Mouse (Mus musculus) bone marrow, adult 2 months (tissue): ENCODE data around the gene Nxn. TPM values are rescaled to one million over a fixed set of nuclear protein-coding genes. Genes with fewer than 3 reads are reported as not detected.

Source experiments
- H3K27ac ChIP-seq: fragments of 200-500 bp; 2 replicates; pipeline ENCODE4 v1.5.1; 2012; ENCODE audit warnings: low read depth, mild to moderate bottlenecking, control low read depth, inconsistent platforms, low read length; ENCODE audit not compliant: control insufficient read depth, poor library complexity, insufficient read depth
- H3K4me1 ChIP-seq: fragments of 200-500 bp; 2 replicates; pipeline ENCODE4 v1.6.1; 2011; ENCODE audit warnings: low read length; ENCODE audit not compliant: control insufficient read depth, insufficient read depth
- H3K4me3 ChIP-seq: fragments of 200-500 bp; replicated peaks from 2 replicates; pipeline ENCODE3; 2011; ENCODE audit warnings: mild to moderate bottlenecking, low read depth, low read length, control low read depth; ENCODE audit not compliant: control insufficient read depth
- CTCF ChIP-seq: fragments of 200-500 bp; IDR thresholded peaks from 2 replicates; pipeline ENCODE4 v1.5.1; 2011; ENCODE audit warnings: low read length, control low read depth; ENCODE audit not compliant: control insufficient read depth, insufficient read depth
- POLR2A ChIP-seq: fragments of 200-500 bp; IDR thresholded peaks from 2 replicates; pipeline ENCODE4 v1.6.1; 2011; ENCODE audit warnings: low read depth, mild to moderate bottlenecking, control low read depth, low read length, borderline replicate concordance; ENCODE audit not compliant: control insufficient read depth
- WGBS: fragments of 180-500 bp; shearing (Covaris S2); methylation state at CpG from one replicate; pipeline ENCODE4 v1.1.7; 2018; 5-methylcytosine and 5-hydroxymethylcytosine counted together
- polyA plus RNA-seq: library from polyadenylated mRNA; stranded (reverse); fragments of >200 nt; gene quantifications from 2 replicates; pipeline ENCODE4 v1.2.4, GENCODE M21; 2011; ENCODE audit warnings: low replicate concordance; ENCODE audit not compliant: missing spikeins, insufficient read depth, insufficient read length

Nxn gene
- polyA plus RNA-seq, 1 experiment, result 14.4 TPM

GRCm38 (mm10) chr11:76382711-76383324 is 16.1 kb downstream of the Nxn start:
- whole genome bisulfite sequencing, result 85% methylated on average over 13 of the region's 13 CpGs
- no peak for TF ChIP-seq CTCF
- no peak for TF ChIP-seq POLR2A
- no peak overlapping the region for H3K4me3 ChIP-seq
- H3K4me1 ChIP-seq, result no peaks in the 10 kb centered on the region
- H3K27ac ChIP-seq, result no peak overlapping the region; the same call in 1 of the 2 replicates

GRCm38 (mm10) chr11:76381201-76381885 is 17.6 kb downstream of the Nxn start:
- WGBS, result 84% methylated on average over 15 of the region's 15 CpGs

DNA sequence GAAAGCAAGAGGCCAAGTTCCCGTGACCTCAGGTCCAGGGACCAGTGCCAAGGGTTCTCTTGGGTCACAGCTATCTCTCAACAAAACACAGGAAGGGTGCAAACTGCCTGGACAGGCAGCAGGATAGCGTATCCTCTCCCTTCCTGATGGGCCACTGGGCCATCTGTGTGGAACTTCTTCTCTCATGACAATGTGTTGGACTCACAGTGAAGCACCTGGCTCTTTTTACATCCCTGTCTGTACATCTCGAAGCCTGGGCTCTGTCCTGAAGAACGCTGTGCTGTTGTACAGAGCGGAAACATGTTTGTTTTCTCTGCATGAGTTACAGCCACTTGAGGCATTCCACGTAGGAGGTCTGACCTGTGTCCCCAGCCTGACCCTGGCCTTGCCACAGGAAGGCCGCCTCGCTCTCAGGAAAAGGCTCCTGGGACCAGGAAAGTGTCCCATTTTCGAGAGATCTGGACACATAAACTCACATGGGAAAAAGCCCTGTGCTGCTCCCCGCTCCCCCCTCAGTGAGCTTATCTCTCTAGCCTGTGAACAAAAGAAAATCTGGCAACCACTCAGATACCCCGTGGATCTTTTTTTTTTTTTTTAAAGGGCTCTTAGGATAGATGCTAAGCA is 18.9 kb downstream of the Nxn start:
- WGBS, result 76% methylated on average over 11 of the region's 11 CpGs
- Histone ChIP-seq H3K4me3 (no peak overlapping the region), H3K4me1 (no peaks in the 10 kb centered on the region), H3K27ac (no peak overlapping the region)
- TF ChIP-seq CTCF (no peak), POLR2A (no peak)

More at GRCm38 (mm10) chr11:76381201-76381885, 17.6 kb downstream of the Nxn start:
- no peaks in the 10 kb centered on the region for H3K4me1 ChIP-seq
- TF ChIP-seq CTCF (no peak), POLR2A (no peak)
- no peak overlapping the region for H3K4me3 ChIP-seq
- H3K27ac ChIP-seq, result no peak overlapping the region

DNA sequence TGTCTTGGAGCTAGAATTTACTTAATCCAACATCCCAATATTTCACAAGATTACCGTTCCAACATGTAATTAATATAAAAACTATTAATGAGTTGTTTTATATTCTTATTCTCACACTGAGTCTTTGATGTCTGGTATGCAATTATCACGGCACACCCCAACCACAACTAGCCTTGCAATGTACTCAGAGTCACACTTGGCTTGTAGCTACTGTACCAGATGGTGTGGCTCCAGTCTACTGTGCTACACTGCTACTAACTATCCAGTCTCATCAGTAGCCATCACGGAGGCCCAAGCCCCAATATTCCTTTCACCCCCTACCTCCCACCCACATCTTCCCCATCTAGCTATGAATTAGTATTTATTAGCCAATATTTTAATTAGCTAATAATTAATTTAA is 22.5 kb downstream of the Nxn start:
- TF ChIP-seq CTCF (no peak), POLR2A (no peak)
- no peak overlapping the region for H3K27ac ChIP-seq
- WGBS, result 83% methylated on average over 3 of the region's 3 CpGs
- H3K4me3 ChIP-seq, result no peak overlapping the region
- no peaks in the 10 kb centered on the region; the same call in 1 of the 2 replicates for H3K4me1 ChIP-seq

- H3K4me1 ChIP-seq, result no peaks in the 10 kb centered on the region; the same call in 1 of the 2 replicates
- TF ChIP-seq POLR2A (no peak), CTCF (no peak)
- no peak overlapping the region for H3K4me3 ChIP-seq
- H3K27ac ChIP-seq, result no peak overlapping the region
- WGBS, result 76% methylated on average over 17 of the region's 17 CpGs
These were observed 24.3 kb downstream of the Nxn start for GRCm38 (mm10) chr11:76374491-76375185.

- TF ChIP-seq POLR2A (no peak), CTCF (no peak)
- WGBS, result 58% methylated on average over 6 of the region's 6 CpGs
- no peak overlapping the region for H3K27ac ChIP-seq
- H3K4me3 ChIP-seq, result no peak overlapping the region
- H3K4me1 ChIP-seq, result no peaks in the 10 kb centered on the region; the same call in 1 of the 2 replicates
These were observed 26.4 kb downstream of the Nxn start for GRCm38 (mm10) chr11:76372534-76372933.

GRCm38 (mm10) chr11:76372120-76372519 is 26.8 kb downstream of the Nxn start:
- TF ChIP-seq CTCF (no peak), POLR2A (no peak)
- H3K4me1 ChIP-seq, result no peaks in the 10 kb centered on the region; the same call in 1 of the 2 replicates
- no peak overlapping the region for H3K4me3 ChIP-seq
- no peak overlapping the region for H3K27ac ChIP-seq
- 83% methylated on average over 2 of the region's 2 CpGs for WGBS

DNA sequence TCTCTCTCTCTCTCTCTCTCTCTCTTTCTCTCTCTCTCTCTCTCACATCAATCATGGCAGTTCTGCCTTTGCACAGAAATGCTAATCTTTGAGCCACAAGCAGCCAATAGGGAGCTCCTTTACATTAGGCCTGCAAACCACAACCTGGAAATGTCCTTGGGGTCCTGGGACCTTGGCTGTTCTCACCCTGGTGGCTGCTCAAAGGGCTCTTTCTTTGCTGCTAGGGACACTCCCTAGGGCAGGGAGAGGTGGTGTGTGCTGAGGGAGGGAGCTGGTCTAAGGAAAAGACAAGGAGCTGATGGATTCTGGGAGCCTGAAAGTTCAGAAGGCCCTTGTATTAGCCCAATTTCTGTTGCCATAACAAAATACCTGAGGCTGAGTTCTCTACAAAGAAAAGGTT is 28.4 kb downstream of the Nxn start:
- H3K4me3 ChIP-seq, result no peak overlapping the region
- TF ChIP-seq POLR2A (no peak), CTCF (no peak)
- H3K4me1 ChIP-seq, result no peaks in the 10 kb centered on the region; the same call in 1 of the 2 replicates
- H3K27ac ChIP-seq, result no peak overlapping the region
